Mouse (Mus musculus): ENCODE measurements around the gene Myb. TPM values are rescaled to one million over a fixed set of nuclear protein-coding genes. Genes with fewer than 3 reads are reported as not detected.

Gene Myb
- 0.23 TPM for polyA plus RNA-seq (2014; fragmentation: Illumina TruSeq; extraction: RNeasy Lipid Tissue Mini Kit (QIAGEN cat#74804); ENCODE audit: low read depth, low replicate concordance)

DNA sequence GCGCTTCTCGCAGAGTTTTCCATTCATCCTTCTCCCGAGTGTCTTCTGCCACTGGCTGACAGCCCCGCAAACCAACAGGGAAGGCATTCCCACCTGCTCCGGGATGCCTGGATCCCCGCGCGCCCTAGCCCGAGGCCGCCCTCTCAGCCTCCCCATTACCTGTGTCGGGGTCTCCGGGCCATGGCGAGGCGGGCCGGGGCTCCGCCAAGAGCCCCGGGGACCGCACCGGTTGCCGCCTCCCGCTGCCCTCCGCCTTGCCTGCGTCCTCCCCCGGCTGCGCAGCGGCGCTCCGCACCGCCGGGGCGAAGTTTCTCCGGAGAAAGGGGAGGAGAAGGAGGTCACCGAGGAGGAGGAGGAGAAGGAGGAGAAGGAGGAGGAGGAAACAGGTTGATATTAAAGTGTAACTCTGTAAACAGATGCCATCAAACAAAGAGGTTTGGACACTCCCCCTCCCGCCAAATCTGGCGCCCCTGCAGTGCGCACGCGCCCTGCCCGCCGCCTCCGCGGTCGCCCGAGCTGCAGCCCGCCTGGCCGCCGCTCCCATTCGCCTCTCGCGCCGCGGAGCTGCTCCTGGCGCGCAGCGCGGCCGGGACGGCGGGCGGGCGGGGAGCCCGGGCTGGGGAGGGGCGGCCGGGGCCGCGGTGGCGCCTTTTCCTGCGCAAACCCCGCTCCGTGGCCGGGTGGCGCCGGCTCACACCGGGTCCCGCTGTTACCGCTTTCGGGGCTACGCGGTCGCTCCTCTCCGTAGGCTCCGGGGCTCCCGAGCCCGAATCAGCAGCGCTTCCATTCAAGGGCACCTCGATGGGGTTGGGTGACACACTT, at the start of gene Myb:
Myb (minus strand) TSS at position 448 of the 822 bp plus-strand sequence.

Other genes starting within 250 kb of the Myb start
- gene Ahi1, start 208.4 kb downstream of the Myb start, polyA plus RNA-seq (2014; fragmentation: Illumina TruSeq; extraction: RNeasy Lipid Tissue Mini Kit (QIAGEN cat#74804); ENCODE audit: low read depth, low replicate concordance): 50.5 TPM
- gene Hbs1l, start 135.0 kb upstream of the Myb start, polyA plus RNA-seq (2014; fragmentation: Illumina TruSeq; extraction: RNeasy Lipid Tissue Mini Kit (QIAGEN cat#74804); ENCODE audit: low read depth, low replicate concordance): 67.8 TPM
- gene Aldh8a1, start 216.3 kb upstream of the Myb start, polyA plus RNA-seq (2014; fragmentation: Illumina TruSeq; extraction: RNeasy Lipid Tissue Mini Kit (QIAGEN cat#74804); ENCODE audit: low read depth, low replicate concordance): not detected

Data from adrenal gland, adult 10 weeks (tissue).